Mouse (Mus musculus) midbrain, embryonic 15.5 days (tissue): Measurements from ENCODE around the gene Fam227b. TPM values are rescaled to one million over a fixed set of nuclear protein-coding genes. Genes with fewer than 3 reads are reported as not detected.

Source experiments
- ATAC-seq: fragments of 200-750 bp; cut with Nextera tagmentation; replicated peaks from 2 replicates; pipeline ENCODE4 v1.8.0; 2017; ENCODE audit warnings: moderate TSS enrichment
- H3K27ac ChIP-seq: fragments of 300-500 bp; sonication (generic); 2 replicates; pipeline ENCODE4 v1.5.1; 2015; ENCODE audit warnings: mild to moderate bottlenecking, inconsistent platforms
- H3K27me3 ChIP-seq: fragments of 300-500 bp; sonication (generic); replicated peaks from 2 replicates; pipeline ENCODE4 v1.6.1; 2015; ENCODE audit warnings: inconsistent platforms
- H3K36me3 ChIP-seq: fragments of 300-500 bp; sonication (generic); replicated peaks from 2 replicates; pipeline ENCODE4 v1.6.1; 2015; ENCODE audit warnings: inconsistent platforms
- H3K4me1 ChIP-seq: fragments of 300-500 bp; sonication (generic); 2 replicates; pipeline ENCODE4 v1.6.1; 2015; ENCODE audit warnings: inconsistent platforms
- H3K4me2 ChIP-seq: fragments of 300-500 bp; sonication (generic); 2 replicates; pipeline ENCODE4 v1.6.1; 2015; ENCODE audit warnings: inconsistent platforms, mild to moderate bottlenecking, moderate library complexity
- H3K4me3 ChIP-seq: fragments of 300-500 bp; sonication (generic); 2 replicates; pipeline ENCODE4 v1.5.1; 2015; ENCODE audit warnings: mild to moderate bottlenecking, inconsistent platforms
- H3K9ac ChIP-seq: fragments of 300-500 bp; sonication (generic); 2 replicates; pipeline ENCODE4 v1.6.1; 2015; ENCODE audit warnings: mild to moderate bottlenecking, inconsistent platforms
- H3K9me3 ChIP-seq: fragments of 300-500 bp; sonication (generic); 2 replicates; pipeline ENCODE4 v1.6.1; 2016; ENCODE audit warnings: inconsistent platforms
- WGBS: fragments of 180-500 bp; shearing (Covaris S2); methylation state at CpG from one replicate; pipeline ENCODE4 v1.1.7; 2015; ENCODE audit warnings: mixed read lengths; 5-methylcytosine and 5-hydroxymethylcytosine counted together
- polyA plus RNA-seq: library from polyadenylated mRNA; unstranded; fragments of >200 nt; fragmentation: Nextera tagmentation; extraction: Ambion mirVana; gene quantifications from 2 replicates; pipeline ENCODE4 v1.2.1, GENCODE M21; 2015

Fam227b gene
- polyA plus RNA-seq, 1 experiment from 2014 or later, result not detected

DNA sequence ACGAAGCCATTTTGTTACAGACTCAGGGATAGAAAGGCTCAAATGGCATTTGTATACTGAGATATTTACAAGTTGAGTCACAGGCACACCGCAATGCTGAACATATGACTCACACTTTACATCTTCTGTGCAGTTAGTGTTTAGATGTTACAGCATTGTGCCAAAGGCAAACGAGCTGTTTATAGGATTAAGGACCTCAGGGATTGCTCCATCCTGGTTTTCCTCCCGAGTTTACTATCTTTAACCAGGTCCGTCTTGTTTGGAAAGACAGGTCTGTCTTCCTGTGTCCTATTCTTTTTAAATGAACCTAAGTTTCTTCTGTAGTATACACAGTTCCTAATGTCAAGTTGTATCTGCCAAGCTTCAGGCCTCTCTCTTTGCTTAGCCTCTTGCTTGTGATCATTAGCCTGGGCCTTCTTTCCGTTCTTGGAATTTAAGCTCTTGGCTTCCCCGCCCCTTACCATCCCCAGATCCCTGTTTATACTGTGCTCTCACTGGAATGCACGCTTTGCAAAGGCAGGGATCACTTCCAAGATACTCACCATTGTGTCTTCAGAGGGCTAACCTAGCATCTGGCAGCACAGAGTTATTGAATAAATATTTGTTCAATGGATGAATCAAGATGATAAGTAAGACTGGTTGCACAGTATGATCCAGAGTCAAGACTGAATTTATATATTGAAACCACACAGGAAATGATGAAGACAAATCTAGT is 120.5 kb downstream of the Fam227b start:
- no peak overlapping the region for H3K27ac ChIP-seq
- WGBS, result 64% methylated on average over 8 of the region's 8 CpGs
- no peak overlapping the region for H3K4me2 ChIP-seq
- no peak for ATAC-seq
- H3K27me3 ChIP-seq, result no peaks in the 10 kb centered on the region
- no peak overlapping the region for H3K4me3 ChIP-seq
- no peak overlapping the region for H3K9ac ChIP-seq
- H3K9me3 ChIP-seq, result no peaks in the 10 kb centered on the region
- H3K36me3 ChIP-seq, result no peaks in the 10 kb centered on the region
- no peaks in the 10 kb centered on the region for H3K4me1 ChIP-seq

DNA sequence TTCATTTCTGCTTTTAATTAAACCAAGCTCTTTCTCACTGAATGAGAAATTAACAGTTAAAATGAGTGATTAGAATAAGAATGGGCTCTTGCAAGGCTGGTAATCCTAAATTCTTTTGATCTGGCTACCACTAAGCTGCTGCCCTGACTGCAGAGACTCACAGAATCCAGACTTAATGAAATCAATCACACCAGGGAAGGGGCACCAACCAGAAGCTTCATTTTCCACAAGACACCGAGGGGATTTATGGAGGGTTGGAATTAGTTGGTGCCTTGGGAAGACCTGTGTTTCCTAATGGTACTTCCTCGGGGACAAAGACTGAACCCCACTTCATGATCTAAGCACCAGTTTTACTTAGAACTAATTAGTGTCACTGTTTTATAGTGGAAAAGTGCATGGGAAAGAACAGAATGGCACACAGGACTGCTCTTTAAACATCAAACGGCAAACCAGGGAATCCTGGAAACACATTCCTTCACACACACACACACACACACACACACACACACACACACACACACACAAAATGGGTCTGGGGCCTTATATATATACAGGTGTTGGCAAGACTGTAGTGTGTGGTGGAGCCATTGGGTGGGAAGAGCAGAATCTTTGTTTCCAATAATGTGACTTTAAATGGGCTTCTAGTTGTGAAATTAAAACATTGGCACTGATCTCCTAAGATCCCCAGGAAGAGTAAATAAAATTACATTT is 135.9 kb downstream of the Fam227b start:
- H3K4me1 ChIP-seq, result 0 out of 2 replicates have a peak, but pooled peaks cover 13% of the 10 kb centered on the region
- no peak overlapping the region for H3K4me2 ChIP-seq
- H3K9me3 ChIP-seq, result no peaks in the 10 kb centered on the region
- H3K36me3 ChIP-seq, result no peaks in the 10 kb centered on the region
- H3K9ac ChIP-seq, result no peak overlapping the region
- no peak overlapping the region for H3K4me3 ChIP-seq
- peak; percentile 90 for ATAC-seq
- WGBS, result 13% methylated on average over 3 of the region's 3 CpGs
- no peaks in the 10 kb centered on the region for H3K27me3 ChIP-seq
- peak overlapping the region; percentile 17; the same call in 1 of the 2 replicates for H3K27ac ChIP-seq

DNA sequence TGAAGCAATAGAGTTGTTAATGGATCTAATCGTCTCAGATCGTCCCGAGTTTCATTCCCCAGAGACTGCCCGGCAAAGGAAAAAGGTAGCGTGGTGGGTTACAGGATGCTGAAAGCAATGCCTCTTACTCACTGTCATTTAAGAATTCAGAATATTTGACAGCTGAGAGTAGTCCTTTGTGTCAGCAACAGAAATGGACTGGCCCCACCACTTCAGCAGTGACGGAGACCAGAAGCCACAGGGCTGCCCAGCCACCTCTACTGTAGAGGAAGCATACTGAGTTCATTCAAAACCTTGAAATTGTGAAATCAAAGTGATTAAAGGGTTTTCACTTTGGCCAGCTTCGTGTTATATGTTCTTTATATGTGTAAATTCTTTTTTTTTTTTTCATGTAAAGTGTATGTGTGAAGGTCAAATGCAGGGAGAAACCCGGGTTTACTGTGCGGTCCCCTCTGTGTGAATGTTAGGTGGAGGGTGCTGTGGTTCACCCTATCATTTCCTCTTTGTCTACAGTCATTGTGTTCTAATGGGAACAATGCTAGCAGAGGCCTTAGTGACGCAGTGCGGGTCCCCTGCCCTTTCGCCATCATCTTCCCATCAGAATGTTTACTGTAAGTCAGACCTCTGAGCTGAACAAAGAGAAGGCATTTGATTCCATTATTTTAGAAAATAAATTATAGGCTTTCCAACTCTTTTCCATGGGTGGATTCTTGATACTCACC is 136.7 kb downstream of the Fam227b start:
- Histone ChIP-seq H3K27ac (peak overlapping the region; percentile 56), H3K27me3 (no peaks in the 10 kb centered on the region), H3K4me1 (0 out of 2 replicates have a peak, but pooled peaks cover 13% of the 10 kb centered on the region), H3K4me2 (no peak overlapping the region), H3K9ac (no peak overlapping the region), H3K4me3 (no peak overlapping the region), H3K9me3 (no peaks in the 10 kb centered on the region), H3K36me3 (no peaks in the 10 kb centered on the region)
- 29% methylated on average over 12 of the region's 12 CpGs for WGBS
- ATAC-seq, result peak; percentile 69

DNA sequence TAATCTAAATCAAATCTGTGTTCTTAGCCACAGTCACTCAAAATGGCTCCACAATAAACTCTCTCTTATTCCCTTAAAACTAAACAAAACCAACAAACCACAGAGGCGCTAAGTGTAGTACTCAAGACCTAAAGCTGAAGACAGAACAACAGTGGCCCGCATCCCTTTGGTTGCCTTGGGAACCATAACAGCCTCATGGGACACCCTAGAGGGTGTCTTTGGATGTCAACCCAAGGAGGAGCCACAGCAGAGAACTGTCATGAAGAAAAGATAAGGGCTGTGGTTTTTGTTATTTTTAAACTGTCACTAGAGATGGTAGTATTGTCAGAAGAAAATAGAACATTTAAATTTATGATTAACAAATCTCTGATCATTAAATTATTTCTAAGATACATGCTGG is 145.1 kb downstream of the Fam227b start:
- Histone ChIP-seq H3K9me3 (no peaks in the 10 kb centered on the region), H3K27me3 (no peaks in the 10 kb centered on the region), H3K36me3 (no peaks in the 10 kb centered on the region), H3K27ac (no peak overlapping the region), H3K4me2 (no peak overlapping the region), H3K9ac (no peak overlapping the region), H3K4me3 (no peak overlapping the region), H3K4me1 (no peaks in the 10 kb centered on the region; the same call in 1 of the 2 replicates)
- ATAC-seq, result no peak
- 51% methylated on average over 2 of the region's 2 CpGs for WGBS

DNA sequence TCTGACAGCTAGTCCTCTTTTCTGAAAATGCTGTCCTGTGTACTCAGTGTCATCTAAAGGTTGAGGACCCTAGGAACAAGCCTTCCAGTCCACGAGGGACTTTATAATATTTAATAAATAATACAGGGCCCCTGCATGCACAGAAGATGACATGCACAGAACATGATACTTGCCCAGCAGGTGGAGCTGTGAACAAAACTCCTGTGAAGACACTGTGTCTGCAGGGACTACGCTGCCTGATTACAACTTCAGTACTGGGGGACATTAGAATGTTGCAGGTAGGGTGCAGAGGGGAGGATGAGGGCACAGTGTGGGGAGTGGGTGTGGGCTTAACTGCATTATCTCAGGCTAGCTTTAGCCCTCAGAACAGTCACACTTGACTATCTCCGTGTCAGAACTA is 145.7 kb downstream of the Fam227b start:
- peak; percentile 86 for ATAC-seq

DNA sequence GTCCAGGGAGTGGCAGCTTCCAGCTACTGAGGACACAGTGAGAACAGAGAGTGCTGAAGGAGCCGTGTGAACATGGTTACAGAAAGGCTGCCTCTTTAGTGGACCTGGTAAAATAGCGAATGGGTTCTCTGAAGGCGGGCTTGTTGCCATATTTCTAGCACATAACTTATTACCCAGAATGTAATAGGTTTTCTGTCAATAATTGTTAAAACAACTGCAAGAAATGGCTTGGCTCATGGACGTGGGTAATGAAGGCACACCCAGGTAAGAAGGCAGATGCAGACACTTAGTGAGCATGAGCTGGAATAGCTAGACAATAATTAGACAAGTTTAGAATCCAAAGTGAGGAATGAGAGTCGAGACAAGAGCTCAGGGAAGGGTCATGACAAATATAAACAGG is 149.5 kb downstream of the Fam227b start:
- 80% methylated on average over 5 of the region's 5 CpGs for WGBS
- Histone ChIP-seq H3K36me3 (no peaks in the 10 kb centered on the region), H3K4me3 (no peak overlapping the region), H3K27me3 (no peaks in the 10 kb centered on the region), H3K4me1 (no peaks in the 10 kb centered on the region; the same call in 1 of the 2 replicates), H3K27ac (no peak overlapping the region), H3K4me2 (no peak overlapping the region), H3K9me3 (no peaks in the 10 kb centered on the region), H3K9ac (no peak overlapping the region)
- ATAC-seq, result no peak

More for the DNA sequence above, 145.7 kb downstream of the Fam227b start:
- Histone ChIP-seq H3K27ac (no peak overlapping the region), H3K9me3 (no peaks in the 10 kb centered on the region), H3K36me3 (no peaks in the 10 kb centered on the region), H3K4me3 (no peak overlapping the region), H3K4me1 (no peaks in the 10 kb centered on the region; the same call in 1 of the 2 replicates), H3K9ac (no peak overlapping the region), H3K4me2 (no peak overlapping the region), H3K27me3 (no peaks in the 10 kb centered on the region)
- WGBS, result 42% methylated on average over 3 of the region's 3 CpGs

DNA sequence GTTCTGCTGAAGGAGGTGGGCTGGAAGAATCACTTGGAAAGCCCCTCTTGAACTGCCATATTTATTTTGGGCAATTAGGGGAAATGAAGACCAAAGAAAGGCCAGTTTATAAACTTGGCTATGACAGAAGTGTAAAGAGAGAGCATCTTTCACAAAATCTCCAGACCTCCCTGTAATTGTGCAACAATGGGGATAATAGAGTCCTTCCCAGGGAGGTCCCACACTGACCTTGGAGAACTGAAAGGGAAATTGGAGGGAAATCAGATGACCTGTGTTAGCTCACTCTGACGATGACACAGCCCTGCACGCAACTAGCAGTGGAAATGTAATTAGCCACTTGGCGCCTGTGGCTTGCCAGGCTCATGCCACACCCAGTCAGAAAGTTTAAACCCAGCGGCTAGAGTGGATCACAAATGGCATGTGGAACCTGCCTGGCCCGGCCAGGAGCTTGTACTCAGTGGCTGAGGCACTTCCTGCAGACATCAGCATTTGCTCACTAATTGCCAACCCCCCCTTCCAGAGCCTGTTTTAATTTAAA is 175.9 kb downstream of the Fam227b start:
- Histone ChIP-seq H3K27me3 (no peaks in the 10 kb centered on the region), H3K27ac (no peak overlapping the region), H3K4me1 (no peaks in the 10 kb centered on the region), H3K4me3 (no peak overlapping the region), H3K9ac (no peak overlapping the region), H3K9me3 (no peaks in the 10 kb centered on the region), H3K36me3 (no peaks in the 10 kb centered on the region), H3K4me2 (no peak overlapping the region)
- WGBS, result 87% methylated on average over 5 of the region's 5 CpGs
- ATAC-seq, result no peak

DNA sequence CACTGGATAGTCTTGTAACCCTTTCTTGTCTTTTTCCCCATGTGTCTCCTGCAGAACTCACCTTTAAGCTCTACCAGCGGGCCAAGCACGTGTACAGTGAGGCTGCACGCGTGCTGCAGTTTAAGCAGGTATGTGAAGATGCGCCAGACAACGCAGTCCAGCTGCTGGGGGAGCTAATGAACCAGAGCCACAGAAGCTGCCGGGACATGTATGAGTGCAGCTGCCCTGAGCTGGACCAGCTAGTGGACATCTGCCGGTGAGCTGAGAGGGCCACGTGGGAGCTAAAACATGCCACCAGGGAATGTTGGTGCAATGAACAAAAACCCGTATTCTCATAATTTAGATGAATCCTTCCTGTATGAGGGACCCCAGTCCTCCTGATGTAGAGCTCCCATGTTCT is 176.6 kb downstream of the Fam227b start:
- Histone ChIP-seq H3K4me1 (no peaks in the 10 kb centered on the region), H3K36me3 (no peaks in the 10 kb centered on the region), H3K9me3 (no peaks in the 10 kb centered on the region), H3K27ac (no peak overlapping the region), H3K4me2 (no peak overlapping the region), H3K4me3 (no peak overlapping the region), H3K9ac (no peak overlapping the region), H3K27me3 (no peaks in the 10 kb centered on the region)
- no peak for ATAC-seq
- WGBS, result 95% methylated on average over 10 of the region's 10 CpGs

DNA sequence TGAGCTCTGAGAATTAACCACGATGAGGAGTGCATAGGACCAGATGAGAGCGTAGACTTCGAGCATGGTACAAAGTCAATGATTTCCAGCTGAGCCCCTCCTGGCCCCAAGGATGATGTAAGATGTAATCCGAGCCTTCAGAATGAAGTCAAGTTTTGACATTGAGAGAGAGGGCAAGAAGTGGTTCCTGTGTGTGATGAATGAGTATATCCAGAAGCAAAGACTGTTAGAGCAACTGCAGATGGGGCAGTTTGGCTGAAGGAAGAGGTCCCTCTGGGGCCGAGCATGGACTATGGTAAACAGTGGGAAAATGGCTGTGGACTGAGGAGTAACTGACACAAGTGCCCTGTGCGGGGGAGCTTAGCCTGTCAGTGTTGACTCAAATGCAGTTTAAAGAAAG is 178.6 kb downstream of the Fam227b start:
- Histone ChIP-seq H3K4me1 (no peaks in the 10 kb centered on the region), H3K9ac (no peak overlapping the region), H3K36me3 (no peaks in the 10 kb centered on the region), H3K27ac (no peak overlapping the region), H3K4me3 (no peak overlapping the region), H3K9me3 (no peaks in the 10 kb centered on the region), H3K4me2 (no peak overlapping the region), H3K27me3 (no peaks in the 10 kb centered on the region)
- 76% methylated on average over 6 of the region's 6 CpGs for WGBS
- ATAC-seq, result no peak

DNA sequence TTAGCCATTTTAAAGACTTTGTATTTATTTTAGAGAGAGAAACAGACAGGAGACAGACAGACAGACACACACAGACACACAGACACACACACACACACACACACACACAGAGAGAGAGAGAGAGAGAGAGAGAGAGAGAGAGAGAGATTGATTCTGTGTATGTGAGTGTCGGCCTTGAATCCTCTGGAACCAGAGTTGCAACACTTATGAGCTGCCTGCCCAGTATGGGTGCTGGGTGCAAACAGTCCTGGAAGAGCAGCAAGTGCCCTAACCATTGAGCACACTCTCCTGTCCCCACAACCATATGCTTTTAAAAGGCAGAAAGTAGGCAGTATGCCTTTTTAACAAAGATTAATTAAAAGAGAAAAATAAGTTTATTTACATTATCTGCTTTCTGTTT is 183.0 kb downstream of the Fam227b start:
- ATAC-seq, result no peak
- no peak overlapping the region for H3K4me2 ChIP-seq
- no peak overlapping the region for H3K4me3 ChIP-seq
- H3K4me1 ChIP-seq, result no peaks in the 10 kb centered on the region
- H3K9me3 ChIP-seq, result no peaks in the 10 kb centered on the region
- no peaks in the 10 kb centered on the region for H3K27me3 ChIP-seq
- H3K9ac ChIP-seq, result no peak overlapping the region
- WGBS, result 91% methylated on average over 1 of the region's 1 CpGs
- H3K27ac ChIP-seq, result no peak overlapping the region
- no peaks in the 10 kb centered on the region for H3K36me3 ChIP-seq

DNA sequence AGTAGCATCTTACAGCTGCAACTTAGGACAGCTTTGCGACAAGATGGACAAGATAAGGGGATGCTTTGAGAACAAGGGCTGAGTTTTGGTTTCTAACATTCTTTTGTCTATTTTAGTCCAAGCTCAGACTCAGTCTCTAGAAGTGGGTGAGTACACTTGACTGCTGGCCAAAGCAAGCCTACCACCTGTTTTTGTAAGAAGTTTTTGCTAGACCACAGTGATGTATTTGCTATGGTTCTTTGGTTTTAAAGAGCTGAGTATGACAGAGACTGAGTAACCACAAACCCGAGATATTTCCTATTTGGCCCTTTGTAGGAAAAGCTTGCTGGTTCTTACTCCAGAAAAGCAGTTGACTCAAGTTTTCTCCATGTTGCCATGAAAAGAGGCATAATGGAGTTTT is 203.6 kb downstream of the Fam227b start:
- H3K4me1 ChIP-seq, result no peaks in the 10 kb centered on the region
- no peak for ATAC-seq

DNA sequence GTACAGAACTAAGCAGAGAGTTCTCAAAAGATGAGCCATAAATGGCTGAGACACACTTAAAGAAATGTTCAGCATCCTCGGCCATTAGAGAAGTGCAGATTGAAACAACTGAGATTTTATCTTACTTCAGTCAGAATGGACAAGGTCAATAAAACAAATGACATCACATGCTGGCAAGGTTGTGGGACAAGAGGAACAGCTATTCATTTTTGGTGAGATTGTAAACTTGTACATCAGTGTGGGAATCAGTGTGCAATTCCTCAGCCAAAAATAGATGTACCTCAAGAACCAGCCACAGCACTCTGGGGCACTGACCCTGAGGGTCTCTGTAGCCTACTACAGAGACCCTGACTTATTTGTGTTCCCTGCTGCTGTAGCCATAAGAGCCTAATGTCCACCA is 208.5 kb downstream of the Fam227b start:
- Histone ChIP-seq H3K9me3 (no peaks in the 10 kb centered on the region), H3K9ac (no peak overlapping the region), H3K4me1 (no peaks in the 10 kb centered on the region), H3K27ac (no peak overlapping the region), H3K4me2 (no peak overlapping the region), H3K4me3 (no peak overlapping the region), H3K36me3 (0 out of 2 replicates have a peak, but pooled peaks cover 3% of the 10 kb centered on the region), H3K27me3 (no peaks in the 10 kb centered on the region)
- ATAC-seq, result no peak
- 86% methylated on average over 1 of the region's 1 CpGs for WGBS

More for the DNA sequence above, 203.6 kb downstream of the Fam227b start:
- Histone ChIP-seq H3K4me3 (no peak overlapping the region), H3K36me3 (peaks cover 3% of the 10 kb centered on the region; the same call in 1 of the 2 replicates), H3K27me3 (no peaks in the 10 kb centered on the region), H3K9ac (no peak overlapping the region), H3K27ac (no peak overlapping the region), H3K9me3 (no peaks in the 10 kb centered on the region), H3K4me2 (no peak overlapping the region)
- 97% methylated on average over 2 of the region's 2 CpGs for WGBS
